Mouse (Mus musculus) MEL (cell line): ENCODE data around the gene Ube3b. TPM values are rescaled to one million over a fixed set of nuclear protein-coding genes. Genes with fewer than 3 reads are reported as not detected.

Experiments
- DNase-seq: peaks from one replicate; pipeline ENCODE4 v3.0.0; 2011; ENCODE audit warnings: low read depth, low spot score
- H3K27ac ChIP-seq: 2 replicates; pipeline ENCODE4 v1.5.1; 2012; ENCODE audit warnings: low read depth, mild to moderate bottlenecking, control low read depth, low read length, moderate library complexity; ENCODE audit not compliant: control insufficient read depth
- H3K27me3 ChIP-seq, 2 experiments: fragments of 150-350 bp in 1 of 2; sonication (generic) in 1 of 2; 2 replicates each; pipeline ENCODE4 v1.6.1; 2012; ENCODE audit warnings: low read length in 2 of 2, mild to moderate bottlenecking in 2 of 2, improper control_type of control experiment in 1 of 2, moderate library complexity in 1 of 2; ENCODE audit not compliant: insufficient read depth in 2 of 2, control insufficient read depth in 1 of 2
- H3K36me3 ChIP-seq, 2 experiments: 2 replicates each; pipeline ENCODE4 v1.6.1; 2012 to 2014; ENCODE audit warnings: low read length in 2 of 2, improper control_type of control experiment in 1 of 2, inconsistent platforms in 1 of 2, mild to moderate bottlenecking in 1 of 2; ENCODE audit not compliant: insufficient read depth in 2 of 2, control insufficient read depth in 1 of 2
- H3K4me1 ChIP-seq, 2 experiments: fragments of 150-350 bp in 1 of 2; sonication (generic) in 1 of 2; 2 replicates each; pipeline ENCODE4 v1.6.1; 2012; ENCODE audit warnings: low read length in 2 of 2, improper control_type of control experiment in 1 of 2, mild to moderate bottlenecking in 1 of 2; ENCODE audit not compliant: insufficient read depth in 2 of 2, control insufficient read depth in 1 of 2
- H3K4me3 ChIP-seq, 2 experiments: fragments of 150-350 bp in 1 of 2; sonication (generic) in 1 of 2; 2 replicates each; pipeline ENCODE4 v1.5.1; 2012; ENCODE audit warnings: low read depth in 2 of 2, low read length in 2 of 2, mild to moderate bottlenecking in 2 of 2, moderate library complexity in 2 of 2, control low read depth in 1 of 2, improper control_type of control experiment in 1 of 2; ENCODE audit not compliant: control insufficient read depth in 1 of 2, insufficient read depth in 1 of 2
- H3K79me2 ChIP-seq: 2 replicates; pipeline ENCODE4 v1.6.1; 2012; ENCODE audit warnings: mild to moderate bottlenecking, low read length, moderate library complexity; ENCODE audit not compliant: control insufficient read depth, poor library complexity, insufficient read depth
- H3K9ac ChIP-seq: 2 replicates; pipeline ENCODE4 v1.6.1; 2012; ENCODE audit warnings: low read depth, mild to moderate bottlenecking, control low read depth, low read length, moderate library complexity; ENCODE audit not compliant: control insufficient read depth, poor library complexity, severe bottlenecking
- H3K9me3 ChIP-seq: fragments of 150-350 bp; sonication (generic); replicated peaks from 2 replicates; pipeline ENCODE4 v1.6.1; 2012; ENCODE audit warnings: mild to moderate bottlenecking, low read length, improper control_type of control experiment, moderate library complexity; ENCODE audit not compliant: insufficient read depth
- BHLHE40 ChIP-seq: IDR thresholded peaks from 2 replicates; pipeline ENCODE4 v1.6.1; 2012; ENCODE audit warnings: low read depth, mild to moderate bottlenecking, inconsistent platforms, low read length, improper control_type of control experiment, borderline replicate concordance
- CTCF ChIP-seq, 3 experiments: IDR thresholded peaks in 2 of 3; conservative IDR thresholded peaks in 1 of 3; 2 replicates each; pipeline ENCODE4 v1.5.1; 2011 to 2012; ENCODE audit warnings: low read length in 3 of 3, low read depth in 2 of 3, mild to moderate bottlenecking in 2 of 3, improper control_type of control experiment in 1 of 3, inconsistent platforms in 1 of 3, mixed read lengths in 1 of 3, moderate library complexity in 1 of 3; ENCODE audit not compliant: control insufficient read depth in 1 of 3, insufficient read depth in 1 of 3, poor library complexity in 1 of 3, severe bottlenecking in 1 of 3
- GATA1 ChIP-seq: IDR thresholded peaks from 2 replicates; pipeline ENCODE4 v1.6.1; 2011; ENCODE audit warnings: low read depth, low read length, improper control_type of control experiment
- HCFC1 ChIP-seq: IDR thresholded peaks from 2 replicates; pipeline ENCODE4 v1.6.1; 2012; ENCODE audit warnings: low read depth, mild to moderate bottlenecking, inconsistent platforms, low read length, improper control_type of control experiment, moderate library complexity
- JUND ChIP-seq: IDR thresholded peaks from 2 replicates; pipeline ENCODE4 v1.6.1; 2011; ENCODE audit warnings: low read depth, mild to moderate bottlenecking, improper control_type of control experiment, low read length
- MAX ChIP-seq: IDR thresholded peaks from 2 replicates; pipeline ENCODE4 v1.6.1; 2011; ENCODE audit warnings: low read length, improper control_type of control experiment
- MEF2A ChIP-seq: IDR thresholded peaks from 2 replicates; pipeline ENCODE4 v1.6.1; 2014; ENCODE audit warnings: low read depth, mild to moderate bottlenecking, inconsistent platforms, low read length, improper control_type of control experiment; ENCODE audit not compliant: poor library complexity, insufficient replicate concordance, severe bottlenecking; ENCODE audit errors: extremely low read depth
- MXI1 ChIP-seq: IDR thresholded peaks from 2 replicates; pipeline ENCODE4 v1.6.1; 2011; ENCODE audit warnings: mild to moderate bottlenecking, low read depth, low read length, improper control_type of control experiment
- MYB ChIP-seq: IDR thresholded peaks from 2 replicates; pipeline ENCODE4 v1.6.1; 2011; ENCODE audit warnings: mild to moderate bottlenecking, low read depth, low read length, improper control_type of control experiment
- NELFE ChIP-seq: IDR thresholded peaks from 2 replicates; pipeline ENCODE4 v1.6.1; 2011; ENCODE audit warnings: low read depth, low read length, improper control_type of control experiment
- NRF1 ChIP-seq: IDR thresholded peaks from 2 replicates; pipeline ENCODE4 v1.6.1; 2014; ENCODE audit warnings: low read depth, mild to moderate bottlenecking, inconsistent platforms, low read length, improper control_type of control experiment, moderate library complexity; ENCODE audit not compliant: poor library complexity, insufficient read depth, severe bottlenecking
- POLR2A ChIP-seq, 2 experiments: IDR thresholded peaks; 2 replicates each; pipeline ENCODE4 v1.6.1; 2011 to 2012; ENCODE audit warnings: low read length in 2 of 2, mild to moderate bottlenecking in 2 of 2, control low read depth in 1 of 2, improper control_type of control experiment in 1 of 2, low read depth in 1 of 2, moderate library complexity in 1 of 2; ENCODE audit not compliant: control insufficient read depth in 1 of 2, insufficient read depth in 1 of 2, poor library complexity in 1 of 2
- POLR2AphosphoS2 ChIP-seq: IDR thresholded peaks from 2 replicates; pipeline ENCODE4 v1.6.1; 2011; ENCODE audit warnings: low read length, improper control_type of control experiment
- POLR2AphosphoS5 ChIP-seq: IDR thresholded peaks from 2 replicates; pipeline ENCODE4 v1.6.1; 2012; ENCODE audit warnings: low read depth, borderline replicate concordance, mild to moderate bottlenecking, inconsistent platforms, low read length, moderate library complexity, mixed read lengths
- TBP ChIP-seq: IDR thresholded peaks from 2 replicates; pipeline ENCODE4 v1.8.0; 2011; ENCODE audit warnings: low read depth, low read length, improper control_type of control experiment
- UBTF ChIP-seq: IDR thresholded peaks from 2 replicates; pipeline ENCODE4 v1.6.1; 2012; ENCODE audit warnings: low read depth, mild to moderate bottlenecking, inconsistent platforms, low read length, improper control_type of control experiment, moderate library complexity, borderline replicate concordance; ENCODE audit not compliant: insufficient read depth
- USF1 ChIP-seq: IDR thresholded peaks from 2 replicates; pipeline ENCODE4 v1.6.1; 2014; ENCODE audit warnings: low read depth, mild to moderate bottlenecking, inconsistent platforms, low read length, improper control_type of control experiment, moderate library complexity
- USF2 ChIP-seq, 2 experiments: IDR thresholded peaks; 2 replicates each; pipeline ENCODE4 v1.6.1; 2011 to 2012; ENCODE audit warnings: improper control_type of control experiment in 2 of 2, low read length in 2 of 2, borderline replicate concordance in 1 of 2, inconsistent platforms in 1 of 2, low read depth in 1 of 2, mild to moderate bottlenecking in 1 of 2; ENCODE audit not compliant: insufficient read depth in 1 of 2
- polyA plus RNA-seq, 2 experiments: library from polyadenylated mRNA; stranded (reverse) in 1 of 2; unstranded in 1 of 2; fragments of >175 nt in 1 of 2; fragments of >200 nt in 1 of 2; gene quantifications; 2 replicates each; pipeline versions ENCODE4 v1.2.1 to v1.2.4; 2012; ENCODE audit warnings: low replicate concordance in 2 of 2, low read depth in 1 of 2; ENCODE audit not compliant: insufficient read length in 2 of 2, insufficient read depth in 1 of 2, missing spikeins in 1 of 2
- total RNA-seq: library from RNA; depleted of rRNA; stranded (reverse); fragments of 300-350 nt; gene quantifications from 2 replicates; pipeline ENCODE4 v1.2.3, GENCODE M21; 2012

Gene Ube3b
- total and polyA plus RNA-seq, 3 experiments = 21.8 to 150 (median 45.4) TPM

DNA sequence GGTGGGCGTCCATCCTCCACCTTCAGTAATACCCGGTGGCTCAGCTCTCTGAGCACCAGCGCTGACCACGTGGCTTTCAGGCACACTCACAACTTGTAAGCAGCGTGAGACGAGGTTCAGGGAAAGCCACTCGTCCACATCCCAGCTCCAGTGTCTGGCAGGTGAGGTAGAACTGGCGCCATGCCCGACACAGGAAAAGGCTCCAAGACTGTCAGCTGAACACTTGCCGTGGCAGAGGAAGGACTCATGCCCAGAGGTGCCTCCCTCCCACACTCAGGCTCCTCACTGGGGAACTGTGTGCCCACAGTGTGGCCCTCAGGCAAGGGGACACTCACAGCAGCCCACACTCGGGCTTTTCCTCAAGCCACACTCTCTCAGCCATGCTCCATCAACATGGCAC is 7.2 kb upstream of the Ube3b start:
- peaks cover 21 to 52% of the 10 kb centered on the region in 2 experiments for H3K4me1 ChIP-seq
- peaks cover 3 to 36% of the 10 kb centered on the region in 2 experiments; a peak in 3 of 4 replicates for H3K36me3 ChIP-seq
- H3K79me2 ChIP-seq = peaks cover 7% of the 10 kb centered on the region; the same call in 1 of the 2 replicates
- TF ChIP-seq USF1 (no peak), POLR2AphosphoS2 (no peak), GATA1 (no peak), USF2 (IDR thresholded peaks at IDR 0.05; ENCODE audit: borderline replicate concordance in 1 of 2, insufficient read depth in 1 of 2, low read depth in 1 of 2, low read length in 2 of 2) (no peak), CTCF (IDR thresholded peaks at IDR 0.05 in 2 of 3, conservative IDR thresholded peaks at IDR 0.05 in 1 of 3; ENCODE audit: control insufficient read depth in 1 of 3, insufficient read depth in 1 of 3, low read depth in 2 of 3, low read length in 3 of 3, poor library complexity in 1 of 3, severe bottlenecking in 1 of 3) (no peak), JUND (no peak), MYB (no peak), POLR2A (IDR thresholded peaks at IDR 0.05; ENCODE audit: control insufficient read depth in 1 of 2, insufficient read depth in 1 of 2, low read depth in 1 of 2, low read length in 2 of 2, poor library complexity in 1 of 2) (no peak), MXI1 (no peak), NRF1 (no peak), HCFC1 (no peak), POLR2AphosphoS5 (no peak), BHLHE40 (no peak), MEF2A (no peak), TBP (no peak), NELFE (no peak)
- no peak for DNase-seq
- H3K9me3 ChIP-seq = no peaks in the 10 kb centered on the region
- no peak overlapping the region for H3K27ac ChIP-seq
- H3K4me3 ChIP-seq = no peak overlapping the region
- H3K9ac ChIP-seq = no peak overlapping the region
- no peaks in the 10 kb centered on the region for H3K27me3 ChIP-seq

DNA sequence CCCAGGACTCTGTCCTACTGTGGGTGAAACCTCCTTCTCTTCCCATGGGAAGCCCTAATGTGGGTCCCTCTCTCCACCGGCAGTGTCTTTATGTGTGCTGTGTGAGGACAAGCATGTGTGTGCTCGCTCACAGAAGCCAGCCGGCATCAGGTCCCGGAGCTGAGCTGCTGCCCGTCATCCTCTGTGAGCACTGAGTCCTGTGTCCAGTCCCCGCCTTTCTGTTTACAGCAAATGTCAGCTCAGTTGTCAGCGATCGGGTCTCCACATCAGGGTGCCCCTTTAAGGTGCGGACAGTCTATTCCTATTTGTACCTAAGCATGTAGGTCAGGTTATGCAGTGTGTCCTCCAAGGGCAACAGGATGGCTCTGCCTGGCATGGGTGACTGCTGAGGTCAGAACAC is 6.8 kb upstream of the Ube3b start:
- H3K27ac ChIP-seq = peak overlapping the region; percentile 69
- peaks cover 9% of the 10 kb centered on the region; the same call in 1 of the 2 replicates for H3K79me2 ChIP-seq
- H3K9ac ChIP-seq = no peak overlapping the region
- peaks cover 3 to 36% of the 10 kb centered on the region in 2 experiments; a peak in 3 of 4 replicates for H3K36me3 ChIP-seq
- TF ChIP-seq MAX (no peak), UBTF (no peak)
- no peaks in the 10 kb centered on the region for H3K9me3 ChIP-seq
- H3K4me1 ChIP-seq = peaks cover 21 to 52% of the 10 kb centered on the region in 2 experiments
- H3K27me3 ChIP-seq = no peaks in the 10 kb centered on the region
- H3K4me3 ChIP-seq = no peak overlapping the region
- no peak for DNase-seq
